Mouse (Mus musculus): ENCODE results near the gene Grap.

- TF ChIP-seq CTCF (IDR thresholded peaks at IDR 0.05; ENCODE audit: low read depth) = no peak
- TF ChIP-seq EP300 (IDR thresholded peaks at IDR 0.05; ENCODE audit: low read depth) = no peak
Observed at GRCm38 (mm10) chr11:61644576-61645326, 8.3 kb upstream of the Grap start.
